Mouse (Mus musculus) kidney, postnatal 10 days (tissue): ENCODE data around the gene Gp1bb.

Source experiments
- DNase-seq: peaks from one replicate; pipeline ENCODE4 v3.0.0; 2021; ENCODE audit warnings: mixed read lengths

Gene Gp1bb

GRCm38 (mm10) chr16:18598006-18598405, 24.2 kb downstream of the Gp1bb start:
- no peak for DNase-seq

DNA sequence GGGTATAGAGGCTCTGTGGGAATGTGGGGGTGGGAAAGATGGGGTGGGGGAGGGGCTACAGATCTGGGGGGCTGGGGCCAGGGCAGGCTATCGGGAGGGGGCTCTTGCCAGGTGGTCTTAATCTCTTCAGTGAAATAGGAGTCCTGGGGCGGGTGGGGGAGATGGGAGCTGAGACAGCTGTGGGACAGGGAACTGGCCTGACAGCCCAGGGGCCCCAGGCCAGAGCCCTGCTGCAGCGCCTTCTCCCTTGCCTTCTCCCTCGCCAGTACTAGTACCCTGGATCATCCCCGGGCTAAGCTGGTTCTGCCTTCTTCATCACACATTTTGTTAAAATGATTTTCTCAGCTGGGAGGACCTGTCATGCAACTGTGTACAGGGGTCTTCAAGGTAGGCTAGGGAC, 25.9 kb downstream of the Gp1bb start:
- DNase-seq = no peak

DNA sequence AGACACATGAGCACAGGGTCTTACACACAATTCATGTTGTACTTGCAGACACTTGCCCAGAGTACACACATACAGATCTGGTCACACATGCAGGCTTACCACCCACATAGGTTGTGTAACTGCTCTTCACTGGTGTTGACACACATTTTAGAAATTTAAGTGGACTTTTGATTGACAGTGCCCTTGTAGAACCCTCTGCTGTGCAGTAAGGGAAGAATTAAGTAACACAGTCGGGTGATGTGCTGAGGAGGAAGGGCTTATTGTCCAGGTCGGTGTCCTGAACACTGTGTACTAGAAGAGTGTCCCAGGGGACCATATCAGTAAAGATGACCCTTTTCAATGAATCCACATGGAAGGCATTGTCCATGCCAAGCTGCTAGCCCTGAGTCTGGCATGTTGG, 28.3 kb downstream of the Gp1bb start:
- no peak for DNase-seq

GRCm38 (mm10) chr16:18591047-18592018, 30.9 kb downstream of the Gp1bb start:
- DNase-seq = peak; percentile 69

- DNase-seq = no peak
These were observed 32.1 kb downstream of the Gp1bb start, which contains the start of gene Tbx1 for GRCm38 (mm10) chr16:18589804-18590790. Gene Tbx1, minus strand, starts transcription at chr16:18590671.

DNA sequence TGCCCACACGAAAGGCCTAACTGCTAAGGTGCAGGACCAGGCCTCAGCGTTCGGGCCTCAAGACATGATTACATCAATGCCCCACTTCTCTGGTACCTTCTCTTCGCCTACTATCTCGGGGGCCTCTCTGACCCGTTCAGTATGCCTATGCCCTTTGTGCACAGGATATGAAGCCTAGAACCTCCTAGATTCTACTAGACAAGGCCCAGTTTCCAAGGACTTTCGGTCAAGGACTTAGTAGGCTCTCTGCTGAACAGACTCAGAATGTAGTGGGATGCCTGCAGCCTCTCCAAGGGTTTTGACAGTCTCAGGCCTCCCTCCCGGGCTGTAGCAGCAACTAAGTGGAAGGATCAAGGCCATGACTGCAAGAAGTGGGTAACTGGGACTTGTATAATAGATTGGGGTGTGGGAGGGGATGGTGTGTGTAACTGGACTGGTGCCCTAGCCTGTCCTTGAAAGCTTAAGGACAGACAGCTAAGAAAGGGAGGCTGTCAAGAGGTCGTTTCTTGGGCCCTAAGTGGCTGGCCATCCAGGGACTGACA, 33.1 kb downstream of the Gp1bb start:
- DNase-seq = no peak

DNA sequence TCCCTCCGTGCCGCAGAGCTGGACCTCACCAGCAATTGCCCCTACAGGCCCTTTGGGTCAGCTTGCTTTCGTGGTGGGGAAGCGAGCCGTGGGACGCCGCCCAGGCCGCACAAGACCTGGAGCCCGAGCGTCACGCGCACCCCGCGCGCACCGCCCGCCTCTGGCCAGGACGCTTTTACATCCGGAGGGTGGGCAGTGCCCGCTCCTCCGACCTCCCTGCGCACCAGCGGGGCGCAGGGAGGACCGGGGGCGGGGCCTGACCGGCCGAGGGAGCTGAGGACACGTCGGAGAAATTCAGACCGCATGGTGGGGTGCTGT, 33.5 kb downstream of the Gp1bb start:
- no peak for DNase-seq

DNA sequence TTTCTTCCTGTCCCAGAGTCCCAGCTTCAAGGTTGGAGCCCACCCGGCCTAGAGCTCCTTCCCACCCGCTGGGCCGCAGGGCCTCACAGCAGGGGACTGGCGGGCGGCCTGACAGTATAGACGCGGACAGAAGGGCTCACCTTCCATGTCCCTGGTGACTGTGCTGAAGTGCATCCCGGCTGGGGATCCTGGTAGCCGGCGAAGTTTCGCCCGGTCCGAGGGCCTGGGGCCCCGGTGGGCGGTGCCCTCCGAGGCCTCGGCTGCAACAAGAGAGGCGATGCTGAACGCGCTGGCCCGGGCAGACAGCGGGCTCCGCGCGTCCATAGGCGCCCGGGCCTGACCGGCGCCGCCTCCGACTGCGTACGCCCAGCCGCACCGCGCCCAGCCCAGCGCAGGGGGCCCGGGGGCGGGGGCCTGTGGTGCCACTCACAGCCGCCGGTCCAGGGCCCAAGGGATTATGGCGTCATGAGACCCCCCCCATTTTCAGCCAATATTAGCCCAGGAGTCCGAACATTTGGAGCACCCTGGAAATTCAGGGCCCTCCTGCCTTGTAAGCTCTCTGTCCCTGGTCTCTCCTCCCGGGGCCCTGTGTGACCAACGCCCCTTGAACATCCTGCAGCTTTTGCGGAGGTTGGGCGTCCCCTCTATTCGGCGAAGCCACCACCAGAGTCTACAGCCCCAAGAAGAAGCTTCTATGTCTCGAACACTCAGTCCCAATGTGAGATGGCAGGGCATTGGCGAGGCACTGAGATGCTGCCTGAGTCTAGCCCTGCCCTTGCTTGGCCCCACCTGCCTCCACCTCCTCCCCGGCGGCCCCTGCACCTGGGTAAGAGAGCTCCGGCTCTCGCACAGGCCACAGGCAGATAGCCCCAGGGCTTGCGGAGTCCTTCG, 34.1 kb downstream of the Gp1bb start:
- DNase-seq = no peak

- DNase-seq = no peak
These were observed 35.2 kb downstream of the Gp1bb start for GRCm38 (mm10) chr16:18586906-18587546.

DNA sequence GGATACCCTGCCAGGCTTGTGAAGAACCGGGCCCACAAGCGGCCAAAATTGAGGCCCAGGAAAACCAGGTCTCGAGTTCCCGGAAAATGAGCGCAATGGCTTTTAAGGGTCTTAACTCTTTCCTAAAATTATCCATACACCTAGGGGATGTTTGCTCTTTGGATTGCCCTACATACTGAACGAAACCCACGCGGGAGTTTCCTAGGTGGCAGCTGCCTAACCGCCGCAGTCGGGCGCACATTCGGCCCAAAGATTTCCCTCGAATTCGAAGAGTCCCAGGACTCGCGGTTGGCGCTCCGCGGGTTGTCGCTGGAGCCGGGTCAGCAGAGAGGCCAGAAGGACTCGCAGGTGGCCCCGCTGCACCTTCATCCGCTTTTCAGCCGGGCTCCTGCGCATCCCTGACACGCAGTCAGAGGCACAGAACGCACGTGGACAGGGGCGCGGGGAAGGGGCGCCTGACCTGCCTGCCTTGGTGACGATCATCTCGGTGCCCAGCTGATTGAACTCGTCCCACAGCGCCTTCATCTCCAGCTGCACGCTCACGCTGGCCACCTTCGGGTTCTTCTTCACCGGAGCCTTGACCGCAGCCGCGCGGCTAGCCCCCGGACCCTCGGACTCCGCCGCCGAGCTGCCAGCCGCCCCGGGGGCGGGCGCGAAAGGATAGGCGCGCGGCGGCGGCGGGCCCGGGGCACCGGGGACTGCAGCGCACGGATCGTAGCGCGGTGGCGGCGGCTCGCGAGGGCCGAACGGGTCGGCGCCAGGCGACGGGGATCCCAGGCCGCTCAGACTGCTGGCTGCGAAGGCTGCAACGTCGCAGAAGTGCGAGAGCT, 35.9 kb downstream of the Gp1bb start:
- DNase-seq = no peak

DNA sequence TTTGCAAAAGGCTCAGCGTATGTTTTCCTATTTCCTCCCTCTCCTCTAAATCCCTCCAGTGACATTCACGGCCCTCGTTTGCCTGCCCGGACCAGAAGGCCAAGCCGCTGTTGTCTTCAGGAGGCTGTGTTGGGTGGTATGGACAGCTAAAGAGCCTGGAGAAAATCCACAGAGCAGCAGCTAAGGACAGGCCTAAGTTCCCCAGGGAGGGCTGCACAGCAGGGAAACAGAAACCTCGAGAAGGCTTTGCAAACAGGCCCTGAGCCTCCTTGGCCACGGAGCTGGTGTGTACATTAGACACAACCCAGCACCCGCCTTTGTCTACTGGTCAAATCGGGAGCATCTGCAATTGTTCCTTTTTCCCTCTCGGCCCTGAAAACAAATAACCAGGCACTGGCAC, 36.5 kb downstream of the Gp1bb start:
- DNase-seq = no peak

GRCm38 (mm10) chr16:18584901-18585510, 37.2 kb downstream of the Gp1bb start:
- DNase-seq = no peak

DNA sequence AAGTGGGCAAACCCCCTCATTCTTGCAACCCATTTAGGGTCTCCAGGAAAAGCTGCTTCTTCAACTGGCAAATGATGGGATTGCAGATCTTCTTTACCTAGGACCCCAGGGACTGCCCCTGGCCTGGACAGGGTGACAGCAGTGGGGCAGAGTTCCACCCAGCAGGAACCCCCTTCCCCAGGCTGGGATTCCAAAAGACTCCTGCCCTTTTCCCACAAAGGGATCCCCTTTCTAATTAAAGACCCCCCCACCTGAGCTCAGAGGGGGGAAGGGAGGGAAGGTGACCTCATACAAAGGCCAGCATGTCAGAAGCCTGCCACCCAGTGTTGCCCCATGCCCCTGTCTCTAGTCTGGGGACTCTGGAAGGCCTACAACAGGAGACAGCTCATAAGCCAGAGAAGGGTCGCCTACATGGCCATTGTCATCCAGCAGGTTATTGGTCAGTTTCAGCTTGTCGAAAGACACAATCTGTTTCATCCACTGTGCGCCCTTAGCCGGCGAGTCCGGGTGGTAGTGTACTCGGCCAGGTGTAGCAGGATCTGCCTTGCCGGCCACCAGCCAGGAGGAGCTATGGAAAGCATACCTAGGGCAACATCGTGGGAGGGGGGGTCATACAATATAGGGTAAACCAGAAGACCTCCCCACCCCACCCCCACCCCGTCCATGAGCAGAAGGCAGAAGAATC, 38.4 kb downstream of the Gp1bb start:
- DNase-seq = no peak

DNA sequence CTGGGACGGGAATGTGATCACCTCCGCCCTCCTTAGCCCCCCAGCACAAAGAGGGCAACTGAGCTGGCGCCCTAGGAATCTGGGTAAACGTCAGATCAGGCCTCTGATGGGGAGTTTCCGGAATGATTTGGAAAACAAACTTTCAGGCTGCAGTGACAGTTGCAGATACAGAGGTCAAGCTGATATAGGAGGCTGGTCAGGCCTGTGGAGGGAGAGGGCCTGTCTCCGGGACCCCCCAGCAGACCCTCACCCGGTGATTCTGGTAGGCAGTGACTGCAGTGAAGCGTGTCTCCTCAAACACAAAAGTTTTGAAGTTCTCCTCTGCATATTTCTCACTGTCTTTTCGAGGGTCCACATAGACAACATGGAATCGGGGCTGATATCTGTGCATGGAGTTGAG, 39.0 kb downstream of the Gp1bb start:
- no peak for DNase-seq

DNA sequence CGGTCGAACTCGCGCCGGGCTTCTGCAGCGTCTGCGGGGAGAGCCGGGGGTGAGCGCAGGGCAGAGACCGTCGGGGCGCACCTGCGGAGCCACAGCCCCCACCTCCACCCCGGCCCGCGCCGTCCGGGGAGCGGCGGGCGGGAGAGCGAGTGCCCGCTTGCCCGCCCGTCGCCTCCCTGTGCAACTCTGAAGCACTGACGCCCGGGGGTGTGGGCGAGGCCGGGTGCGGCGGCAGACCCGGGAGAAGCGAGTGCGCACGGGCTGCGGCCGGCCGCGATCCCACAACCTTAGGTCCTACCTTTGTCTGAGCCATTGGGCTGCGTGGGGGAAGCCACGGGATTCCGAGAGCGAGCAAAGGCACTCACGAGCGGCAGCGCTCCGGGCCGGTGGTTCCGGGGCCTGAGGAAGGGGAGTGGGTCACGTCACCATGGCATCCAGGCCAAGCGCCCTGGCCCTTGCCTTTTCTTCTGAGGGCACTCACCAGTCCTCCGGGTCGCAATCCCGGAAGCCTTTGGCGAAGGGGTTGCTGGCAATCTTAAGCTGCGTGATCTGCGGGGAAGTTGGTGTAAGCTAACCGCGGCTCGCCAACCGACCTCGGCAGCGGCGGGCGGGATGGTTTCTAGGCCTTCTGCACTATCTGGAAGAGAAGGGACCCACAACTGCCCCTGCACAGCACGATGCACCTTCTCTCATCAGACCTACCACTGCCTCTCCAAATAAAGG, 39.6 kb downstream of the Gp1bb start:
- DNase-seq = no peak

DNA sequence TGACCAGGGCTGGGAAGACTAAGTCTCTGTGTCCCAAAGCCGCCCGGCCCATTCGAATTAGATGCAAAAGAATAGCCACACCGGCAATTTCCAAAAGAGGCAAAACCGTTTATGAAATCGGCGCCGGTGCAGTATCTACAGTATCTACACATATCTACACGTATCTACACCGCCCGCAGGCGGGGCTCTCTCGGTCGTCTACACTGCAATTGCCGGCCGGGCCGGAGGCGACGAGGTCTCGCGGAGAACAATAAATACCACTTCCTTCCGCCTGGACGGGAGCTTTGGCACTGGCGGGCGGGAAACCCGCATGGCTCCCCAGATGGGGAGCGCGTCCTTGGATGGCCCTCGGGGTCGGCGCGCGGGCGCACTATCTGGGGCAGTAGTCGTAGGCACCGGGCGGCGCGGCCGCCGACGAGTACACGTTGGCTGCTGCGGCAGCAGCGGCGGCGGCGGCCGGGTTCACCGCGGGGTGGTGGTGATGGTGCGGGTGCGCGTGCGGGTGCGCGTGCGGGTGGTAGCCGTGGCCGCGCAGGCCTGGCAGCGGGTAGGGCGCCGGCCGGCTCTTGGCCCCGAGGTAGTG, 40.5 kb downstream of the Gp1bb start:
- DNase-seq = peak; percentile 44

GRCm38 (mm10) chr16:18581050-18581622, 41.1 kb downstream of the Gp1bb start:
- DNase-seq = no peak

DNA sequence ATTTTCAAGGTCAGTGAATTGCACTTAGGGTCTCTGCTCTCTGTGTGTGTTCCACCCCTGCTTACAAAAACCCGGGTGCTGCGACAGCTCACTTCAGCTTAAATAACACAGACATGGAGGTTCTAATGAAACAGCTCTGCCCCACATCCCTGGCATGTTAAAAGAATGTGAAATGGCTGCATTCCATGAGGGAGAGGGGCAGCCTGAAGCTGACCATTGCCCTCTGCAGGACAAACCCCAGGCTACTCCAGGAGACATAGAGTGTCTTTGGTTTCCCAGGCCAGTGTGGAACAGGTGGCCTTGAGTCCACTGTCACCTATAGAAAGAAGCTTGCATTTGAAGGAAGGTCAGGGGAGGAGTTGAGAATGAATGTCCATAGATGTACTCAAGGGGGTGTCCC, 41.8 kb downstream of the Gp1bb start:
- DNase-seq = no peak
